Mouse (Mus musculus) G1E (cell line): ENCODE results near the gene Ppp1r18. TPM values are rescaled to one million over a fixed set of nuclear protein-coding genes. Genes with fewer than 3 reads are reported as not detected.
A peak's percentile ranks its signal among the peaks of the same experiment; 100 is the strongest.

ENCODE experiments used
- ATAC-seq: 2 replicates; pipeline ENCODE4 v1.8.0; 2016; ENCODE audit warnings: mild to moderate bottlenecking; ENCODE audit not compliant: insufficient number of reproducible peaks, poor library complexity, low FRiP score, severe bottlenecking; ENCODE audit errors: extremely low read depth
- DNase-seq: peaks from one replicate; pipeline ENCODE4 v3.0.0; 2012; ENCODE audit warnings: low spot score
- H3K27me3 ChIP-seq: 2 replicates; pipeline ENCODE4 v1.6.1; 2012; ENCODE audit warnings: mild to moderate bottlenecking, low read length, inconsistent platforms; ENCODE audit not compliant: insufficient read depth
- H3K36me3 ChIP-seq: replicated peaks from 2 replicates; pipeline ENCODE3; 2012; ENCODE audit warnings: mild to moderate bottlenecking, inconsistent platforms
- H3K4me1 ChIP-seq: 2 replicates; pipeline ENCODE4 v1.6.1; 2012; ENCODE audit warnings: low read depth, low read length, inconsistent platforms, mixed read lengths; ENCODE audit not compliant: insufficient read depth
- H3K4me3 ChIP-seq: 2 replicates; pipeline ENCODE4 v1.5.1; 2012; ENCODE audit warnings: low read depth, mild to moderate bottlenecking, inconsistent platforms, low read length, moderate library complexity, mixed read lengths
- H3K9me3 ChIP-seq: replicated peaks from 2 replicates; pipeline ENCODE4 v1.6.1; 2012; ENCODE audit warnings: inconsistent platforms
- CTCF ChIP-seq: IDR thresholded peaks from 2 replicates; pipeline ENCODE4 v1.5.1; 2012; ENCODE audit warnings: low read depth, low read length, inconsistent platforms, mixed read lengths
- GATA1 ChIP-seq: IDR thresholded peaks from 2 replicates; pipeline ENCODE4 v1.6.1; 2012; ENCODE audit warnings: borderline replicate concordance, low read length, inconsistent platforms, mixed read lengths
- GATA2 ChIP-seq: IDR thresholded peaks from 2 replicates; pipeline ENCODE4 v1.6.1; 2012; ENCODE audit warnings: low read depth, low read length, inconsistent platforms, borderline replicate concordance
- POLR2AphosphoS5 ChIP-seq: IDR thresholded peaks from 2 replicates; pipeline ENCODE4 v1.6.1; 2012; ENCODE audit warnings: low read depth, low read length, inconsistent platforms; ENCODE audit not compliant: insufficient replicate concordance
- TAL1 ChIP-seq: conservative IDR thresholded peaks from 2 replicates; pipeline ENCODE4 v1.6.1; 2012; ENCODE audit warnings: low read depth, low read length, inconsistent platforms, mixed read lengths
- polyA plus RNA-seq: library from polyadenylated mRNA; stranded (reverse); fragments of >175 nt; gene quantifications from 2 replicates; pipeline ENCODE4 v1.2.3, GENCODE M21; 2012
- total RNA-seq, 2 experiments: library from RNA; stranded (forward) in 1 of 2; stranded (reverse) in 1 of 2; fragments of 200-1000 nt in 1 of 2; fragments of >200 nt in 1 of 2; fragmentation: Nextera tagmentation in 1 of 2; gene quantifications; 2 replicates each; pipeline ENCODE4 v1.2.3; 2014 to 2017

The Ppp1r18 gene
- total and polyA plus RNA-seq, 3 experiments: 31.1 to 103 (median 61.9) TPM

DNA sequence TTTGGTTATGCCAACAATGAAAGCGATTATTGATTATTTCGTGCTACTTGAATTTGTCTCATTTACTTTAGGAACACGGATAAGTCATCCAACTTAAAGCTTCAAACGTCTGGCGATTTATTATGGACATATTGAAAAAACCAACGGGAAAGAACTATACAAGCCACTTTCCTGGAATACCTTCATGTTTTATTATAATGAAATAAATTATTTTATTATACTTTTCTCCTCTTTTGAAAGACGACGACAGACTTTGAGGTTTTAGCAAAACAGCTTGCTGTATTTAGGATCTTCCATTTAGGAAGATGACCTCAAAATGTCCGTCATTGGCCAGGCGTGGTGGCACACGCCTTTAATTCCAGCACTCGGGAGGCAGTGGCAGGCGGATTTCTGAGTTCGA is 24.8 kb upstream of the Ppp1r18 start:
- H3K9me3 ChIP-seq: no peaks in the 10 kb centered on the region
- peaks cover 35% of the 10 kb centered on the region for H3K4me1 ChIP-seq
- peaks cover 35% of the 10 kb centered on the region for H3K36me3 ChIP-seq
- no peak for DNase-seq
- no peak for ATAC-seq
- TF ChIP-seq TAL1: no peak
- no peak for TF ChIP-seq POLR2AphosphoS5
- TF ChIP-seq GATA2: no peak
- no peak for TF ChIP-seq GATA1
- TF ChIP-seq CTCF: no peak
- peak overlapping the region; percentile 73; the same call in 1 of the 2 replicates for H3K4me3 ChIP-seq
- no peaks in the 10 kb centered on the region for H3K27me3 ChIP-seq

DNA sequence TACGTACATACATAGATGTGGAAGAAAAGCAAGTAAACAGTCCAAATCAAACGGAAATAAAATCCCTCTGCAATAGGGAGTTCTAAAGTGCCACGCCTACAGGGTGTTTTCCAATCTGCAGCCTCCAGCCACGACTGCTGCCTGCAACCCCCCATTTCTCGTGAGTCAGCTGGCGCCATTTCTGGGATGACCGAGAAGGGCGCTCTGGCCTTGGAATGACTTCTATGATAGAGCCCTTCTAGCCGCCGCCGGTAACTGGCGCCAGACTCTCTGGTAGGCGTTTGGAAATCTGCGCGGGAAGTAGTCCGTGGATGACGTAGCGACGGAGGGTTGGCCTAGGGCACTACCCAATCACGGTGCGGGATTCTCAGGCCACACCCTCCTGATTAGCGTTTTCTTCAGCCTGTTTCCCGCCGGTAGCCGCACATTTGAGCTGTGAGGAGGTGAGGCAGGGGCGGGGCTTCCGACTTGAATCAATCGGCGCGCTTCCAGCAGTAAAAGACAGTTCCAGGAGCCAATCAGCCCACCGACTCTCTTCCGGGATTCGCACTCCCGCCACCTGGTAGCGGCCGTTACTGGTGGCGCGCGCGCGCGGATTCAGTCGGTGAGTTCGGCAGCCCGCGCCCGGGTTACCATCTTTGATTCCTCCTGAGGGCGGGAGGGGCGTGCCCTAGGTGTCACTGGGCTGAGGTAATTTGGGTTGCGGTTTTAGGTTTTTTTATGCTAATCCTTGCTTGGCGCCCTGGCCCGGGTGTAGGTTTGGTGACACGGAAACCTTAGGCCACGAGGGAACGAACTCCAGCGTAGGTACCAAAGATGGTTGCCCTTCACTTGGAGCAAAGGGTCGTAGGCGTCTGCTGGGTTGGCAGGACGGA is 24.1 kb upstream of the Ppp1r18 start, which contains the start of gene Mdc1:
Mdc1 (plus strand) TSS at position 440 of the 875 bp plus-strand sequence.
- Histone ChIP-seq H3K4me1 (peaks cover 28% of the 10 kb centered on the region), H3K9me3 (no peaks in the 10 kb centered on the region), H3K36me3 (peaks cover 35% of the 10 kb centered on the region), H3K4me3 (peak within 1 kb of the TSS; percentile 73), H3K27me3 (no peaks in the 10 kb centered on the region)
- DNase-seq: peak; percentile 88
- no peak for TF ChIP-seq GATA1
- no peak for TF ChIP-seq CTCF
- TF ChIP-seq GATA2: no peak
- no peak for TF ChIP-seq POLR2AphosphoS5
- TF ChIP-seq TAL1: no peak; the same call in 1 of the 2 replicates
- ATAC-seq: peak; percentile 80

DNA sequence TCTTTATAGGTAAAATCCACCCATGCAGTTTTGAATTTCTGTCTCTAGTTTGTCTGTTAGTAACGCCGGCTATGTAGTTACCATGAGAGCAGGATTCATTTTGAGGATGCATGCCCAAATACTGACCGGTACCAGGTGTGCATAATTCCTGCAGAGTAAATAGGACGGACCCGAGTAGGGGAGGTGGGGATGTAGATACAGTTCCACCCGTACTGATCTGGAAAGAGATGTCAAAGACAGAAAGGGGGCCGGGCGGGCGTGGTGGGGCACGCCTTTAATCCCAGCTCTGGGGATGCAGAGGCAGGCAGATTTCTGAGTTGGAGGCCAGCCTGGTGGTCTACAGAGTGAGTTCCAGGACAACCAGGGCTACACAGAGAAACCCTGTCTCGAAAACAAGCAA is 23.4 kb upstream of the Ppp1r18 start:
- no peak for TF ChIP-seq GATA2
- TF ChIP-seq CTCF: no peak
- no peak for TF ChIP-seq GATA1
- no peak for TF ChIP-seq POLR2AphosphoS5
- no peak for TF ChIP-seq TAL1
- ATAC-seq (no peak), DNase-seq (no peak)

GRCm38 (mm10) chr17:35843514-35843913 is 21.9 kb upstream of the Ppp1r18 start:
- TF ChIP-seq POLR2AphosphoS5 (no peak), CTCF (no peak), TAL1 (no peak), GATA2 (no peak), GATA1 (no peak)
- Histone ChIP-seq H3K4me3 (no peak overlapping the region), H3K36me3 (peaks cover 45% of the 10 kb centered on the region), H3K27me3 (no peaks in the 10 kb centered on the region), H3K9me3 (no peaks in the 10 kb centered on the region), H3K4me1 (peaks cover 42% of the 10 kb centered on the region)
- DNase-seq: no peak
- no peak for ATAC-seq

More for the DNA sequence above, 23.4 kb upstream of the Ppp1r18 start:
- Histone ChIP-seq H3K36me3 (peaks cover 30% of the 10 kb centered on the region), H3K27me3 (no peaks in the 10 kb centered on the region), H3K4me3 (peak overlapping the region; percentile 73), H3K4me1 (peaks cover 29% of the 10 kb centered on the region), H3K9me3 (no peaks in the 10 kb centered on the region)

- no peaks in the 10 kb centered on the region for H3K9me3 ChIP-seq
- H3K4me3 ChIP-seq: no peak overlapping the region
- peaks cover 84% of the 10 kb centered on the region for H3K36me3 ChIP-seq
- H3K27me3 ChIP-seq: no peaks in the 10 kb centered on the region
- H3K4me1 ChIP-seq: peaks cover 57% of the 10 kb centered on the region
- no peak for ATAC-seq
- DNase-seq: no peak
- TF ChIP-seq GATA1 (no peak), TAL1 (no peak), GATA2 (no peak), CTCF (no peak), POLR2AphosphoS5 (no peak)
Measured at GRCm38 (mm10) chr17:35848112-35848511, 17.3 kb upstream of the Ppp1r18 start.

- ATAC-seq: peak; percentile 68
- Histone ChIP-seq H3K36me3 (peaks cover 90% of the 10 kb centered on the region), H3K4me1 (peaks cover 65% of the 10 kb centered on the region), H3K9me3 (no peaks in the 10 kb centered on the region), H3K27me3 (no peaks in the 10 kb centered on the region), H3K4me3 (no peak overlapping the region)
- peak; percentile 46 for DNase-seq
- TF ChIP-seq CTCF: no peak
- TF ChIP-seq GATA1: no peak
- TF ChIP-seq GATA2: no peak
- peak; percentile 89 for TF ChIP-seq TAL1
Measured at GRCm38 (mm10) chr17:35850974-35851373, 14.4 kb upstream of the Ppp1r18 start.
